Mouse (Mus musculus): Measurements from ENCODE around the gene Homer2.

Gene Homer2

GRCm38 (mm10) chr7:81652296-81652695 is 55.0 kb downstream of the Homer2 start:
- peaks cover under 1% of the 10 kb centered on the region; the same call in 1 of the 2 replicates for H3K9me3 ChIP-seq (ENCODE audit: low read length)
- no peak overlapping the region for H3K4me3 ChIP-seq (replicated peaks; ENCODE audit: low read length)
- no peak for TF ChIP-seq NANOG (IDR thresholded peaks at IDR 0.05; ENCODE audit: borderline replicate concordance, low read length)
- TF ChIP-seq POU5F1 (IDR thresholded peaks at IDR 0.05; ENCODE audit: borderline replicate concordance, low read length), result no peak
- TF ChIP-seq CTCF (conservative IDR thresholded peaks at IDR 0.05; ENCODE audit: low read length), result no peak
- no peaks in the 10 kb centered on the region for H3K27me3 ChIP-seq (ENCODE audit: insufficient read depth, low read length)
- peaks cover 7% of the 10 kb centered on the region; the same call in 1 of the 2 replicates for H3K4me1 ChIP-seq (replicated peaks; ENCODE audit: low read depth, low read length)
- no peaks in the 10 kb centered on the region for H3K36me3 ChIP-seq (ENCODE audit: insufficient read depth, low read length)

- no peak for TF ChIP-seq NANOG (IDR thresholded peaks at IDR 0.05; ENCODE audit: borderline replicate concordance, low read length)
- no peak for TF ChIP-seq CTCF (conservative IDR thresholded peaks at IDR 0.05; ENCODE audit: low read length)
- no peak for TF ChIP-seq POU5F1 (IDR thresholded peaks at IDR 0.05; ENCODE audit: borderline replicate concordance, low read length)
- Histone ChIP-seq H3K4me1 (replicated peaks; ENCODE audit: low read depth, low read length) (peaks cover 7% of the 10 kb centered on the region; the same call in 1 of the 2 replicates), H3K36me3 (ENCODE audit: insufficient read depth, low read length) (no peaks in the 10 kb centered on the region), H3K27me3 (ENCODE audit: insufficient read depth, low read length) (no peaks in the 10 kb centered on the region), H3K4me3 (replicated peaks; ENCODE audit: low read length) (no peak overlapping the region), H3K9me3 (ENCODE audit: low read length) (peaks cover 8% of the 10 kb centered on the region)
Observed at GRCm38 (mm10) chr7:81651284-81651683, 56.0 kb downstream of the Homer2 start.

GRCm38 (mm10) chr7:81649270-81649669 is 58.1 kb downstream of the Homer2 start:
- Histone ChIP-seq H3K4me3 (replicated peaks; ENCODE audit: low read length) (no peak overlapping the region), H3K4me1 (replicated peaks; ENCODE audit: low read depth, low read length) (peaks cover 7% of the 10 kb centered on the region; the same call in 1 of the 2 replicates), H3K9me3 (ENCODE audit: low read length) (peaks cover 8% of the 10 kb centered on the region), H3K36me3 (ENCODE audit: insufficient read depth, low read length) (no peaks in the 10 kb centered on the region), H3K27me3 (ENCODE audit: insufficient read depth, low read length) (peaks cover 3% of the 10 kb centered on the region; the same call in 1 of the 2 replicates)
- TF ChIP-seq CTCF (conservative IDR thresholded peaks at IDR 0.05; ENCODE audit: low read length) (no peak), NANOG (IDR thresholded peaks at IDR 0.05; ENCODE audit: borderline replicate concordance, low read length) (no peak)

- peaks cover 3% of the 10 kb centered on the region; the same call in 1 of the 2 replicates for H3K27me3 ChIP-seq (ENCODE audit: insufficient read depth, low read length)
- H3K36me3 ChIP-seq (ENCODE audit: insufficient read depth, low read length), result no peaks in the 10 kb centered on the region
- H3K4me3 ChIP-seq (replicated peaks; ENCODE audit: low read length), result no peak overlapping the region
- H3K9me3 ChIP-seq (ENCODE audit: low read length), result peaks cover 8% of the 10 kb centered on the region
- TF ChIP-seq NANOG (IDR thresholded peaks at IDR 0.05; ENCODE audit: borderline replicate concordance, low read length) (no peak), POU5F1 (IDR thresholded peaks at IDR 0.05; ENCODE audit: borderline replicate concordance, low read length) (no peak), CTCF (conservative IDR thresholded peaks at IDR 0.05; ENCODE audit: low read length) (no peak)
- H3K4me1 ChIP-seq (replicated peaks; ENCODE audit: low read depth, low read length), result 0 out of 2 replicates have a peak, but pooled peaks cover 3% of the 10 kb centered on the region
Observed at GRCm38 (mm10) chr7:81647959-81648358, 59.4 kb downstream of the Homer2 start.

DNA sequence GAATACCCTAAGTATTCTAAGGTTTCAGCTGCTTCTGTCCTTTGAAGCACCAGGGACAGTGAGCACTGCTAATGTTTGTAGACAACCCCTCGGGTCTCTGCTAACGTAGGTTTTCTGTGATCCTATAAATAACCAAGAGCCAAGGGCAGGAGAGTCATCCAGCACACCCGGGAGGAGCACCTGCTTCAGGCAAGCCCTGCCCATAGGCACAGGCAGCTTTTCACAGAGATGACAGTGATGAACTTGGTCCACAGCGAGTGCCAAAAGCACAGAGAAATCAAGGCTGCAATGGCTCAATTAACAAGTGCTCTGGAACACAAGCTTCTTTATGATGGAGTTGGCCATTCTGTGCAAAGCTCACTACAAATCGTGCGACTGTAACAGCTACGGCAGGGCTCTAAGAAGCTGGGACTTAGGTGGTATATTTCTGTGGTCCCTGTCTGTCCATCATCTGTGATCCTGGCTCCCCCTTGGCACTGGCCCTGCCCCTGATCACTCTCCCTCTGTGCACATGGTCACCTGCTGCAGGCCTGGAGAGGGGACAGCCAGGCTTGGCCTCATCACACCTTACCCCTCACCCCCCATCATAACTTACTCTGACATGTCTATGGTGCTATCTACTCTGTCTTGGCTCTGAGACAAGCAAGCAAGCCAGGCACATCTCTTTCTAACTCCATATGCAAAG is 62.6 kb downstream of the Homer2 start:
- Histone ChIP-seq H3K27me3 (ENCODE audit: insufficient read depth, low read length) (peaks cover 3% of the 10 kb centered on the region; the same call in 1 of the 2 replicates), H3K9me3 (ENCODE audit: low read length) (peaks cover 8% of the 10 kb centered on the region), H3K36me3 (ENCODE audit: insufficient read depth, low read length) (no peaks in the 10 kb centered on the region), H3K4me1 (replicated peaks; ENCODE audit: low read depth, low read length) (no peaks in the 10 kb centered on the region), H3K4me3 (replicated peaks; ENCODE audit: low read length) (no peak overlapping the region)
- TF ChIP-seq CTCF (conservative IDR thresholded peaks at IDR 0.05; ENCODE audit: low read length) (no peak), POU5F1 (IDR thresholded peaks at IDR 0.05; ENCODE audit: borderline replicate concordance, low read length) (no peak), NANOG (IDR thresholded peaks at IDR 0.05; ENCODE audit: borderline replicate concordance, low read length) (no peak)

- Histone ChIP-seq H3K9me3 (ENCODE audit: low read length) (no peaks in the 10 kb centered on the region), H3K27me3 (ENCODE audit: insufficient read depth, low read length) (peaks cover 3% of the 10 kb centered on the region; the same call in 1 of the 2 replicates), H3K4me1 (replicated peaks; ENCODE audit: low read depth, low read length) (no peaks in the 10 kb centered on the region), H3K4me3 (replicated peaks; ENCODE audit: low read length) (no peak overlapping the region), H3K36me3 (ENCODE audit: insufficient read depth, low read length) (no peaks in the 10 kb centered on the region)
- TF ChIP-seq POU5F1 (IDR thresholded peaks at IDR 0.05; ENCODE audit: borderline replicate concordance, low read length), result no peak
- TF ChIP-seq NANOG (IDR thresholded peaks at IDR 0.05; ENCODE audit: borderline replicate concordance, low read length), result no peak
- TF ChIP-seq CTCF (conservative IDR thresholded peaks at IDR 0.05; ENCODE audit: low read length), result no peak
Observed at GRCm38 (mm10) chr7:81641101-81641500, 66.2 kb downstream of the Homer2 start.

GRCm38 (mm10) chr7:81632586-81632985 is 74.7 kb downstream of the Homer2 start:
- no peaks in the 10 kb centered on the region for H3K36me3 ChIP-seq (ENCODE audit: insufficient read depth, low read length)

DNA sequence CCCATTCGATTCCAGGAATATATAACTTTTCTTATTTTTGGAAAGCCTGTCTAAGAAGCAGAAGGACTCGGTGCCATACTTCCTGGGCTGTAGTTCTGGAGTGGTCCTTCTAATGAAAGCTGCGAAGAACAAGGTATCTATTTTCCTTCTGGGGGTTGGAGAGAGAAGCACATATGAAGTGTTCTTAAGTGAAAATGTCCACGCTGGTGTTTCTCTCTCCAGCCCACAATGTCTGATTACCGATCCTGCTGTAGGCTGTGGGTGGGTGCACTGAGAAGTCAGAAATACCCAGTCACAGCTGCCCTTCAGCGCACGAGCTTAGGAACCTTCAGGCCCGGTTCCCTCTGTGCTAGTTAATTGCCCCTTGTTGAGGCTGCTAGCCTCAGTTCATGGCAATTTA is 76.1 kb downstream of the Homer2 start:
- Histone ChIP-seq H3K4me3 (replicated peaks; ENCODE audit: low read length) (no peak overlapping the region), H3K36me3 (ENCODE audit: insufficient read depth, low read length) (no peaks in the 10 kb centered on the region), H3K9me3 (ENCODE audit: low read length) (peaks cover 9% of the 10 kb centered on the region), H3K4me1 (replicated peaks; ENCODE audit: low read depth, low read length) (no peaks in the 10 kb centered on the region), H3K27me3 (ENCODE audit: insufficient read depth, low read length) (no peaks in the 10 kb centered on the region)
- TF ChIP-seq CTCF (conservative IDR thresholded peaks at IDR 0.05; ENCODE audit: low read length) (no peak), POU5F1 (IDR thresholded peaks at IDR 0.05; ENCODE audit: borderline replicate concordance, low read length) (no peak), NANOG (IDR thresholded peaks at IDR 0.05; ENCODE audit: borderline replicate concordance, low read length) (no peak)

More at GRCm38 (mm10) chr7:81632586-81632985, 74.7 kb downstream of the Homer2 start:
- H3K4me1 ChIP-seq (replicated peaks; ENCODE audit: low read depth, low read length), result no peaks in the 10 kb centered on the region
- H3K9me3 ChIP-seq (ENCODE audit: low read length), result peaks cover 9% of the 10 kb centered on the region
- H3K4me3 ChIP-seq (replicated peaks; ENCODE audit: low read length), result no peak overlapping the region
- no peaks in the 10 kb centered on the region for H3K27me3 ChIP-seq (ENCODE audit: insufficient read depth, low read length)
- no peak for TF ChIP-seq CTCF (conservative IDR thresholded peaks at IDR 0.05; ENCODE audit: low read length)
- no peak for TF ChIP-seq NANOG (IDR thresholded peaks at IDR 0.05; ENCODE audit: borderline replicate concordance, low read length)

All from E14TG2a.4 (cell line).